Mouse (Mus musculus) embryo, embryonic 11 days (tissue): ENCODE data around the gene Washc4.

ENCODE experiments used
- DNase-seq: peaks from one replicate; pipeline ENCODE4 v3.0.0-alpha.2; 2015

Washc4 gene

GRCm38 (mm10) chr10:83639881-83640386, 96.4 kb downstream of the Washc4 start:
- no peak for DNase-seq

GRCm38 (mm10) chr10:83641641-83642040, 98.1 kb downstream of the Washc4 start:
- DNase-seq, result no peak

GRCm38 (mm10) chr10:83644167-83644566, 100.6 kb downstream of the Washc4 start:
- DNase-seq, result no peak

- DNase-seq, result no peak
These were observed 101.5 kb downstream of the Washc4 start for GRCm38 (mm10) chr10:83644865-83645715.

GRCm38 (mm10) chr10:83645716-83645990, 102.1 kb downstream of the Washc4 start:
- no peak for DNase-seq
